Comparison of ENCODE assay signal across 19 mouse cellular contexts in the genomic region with DNA sequence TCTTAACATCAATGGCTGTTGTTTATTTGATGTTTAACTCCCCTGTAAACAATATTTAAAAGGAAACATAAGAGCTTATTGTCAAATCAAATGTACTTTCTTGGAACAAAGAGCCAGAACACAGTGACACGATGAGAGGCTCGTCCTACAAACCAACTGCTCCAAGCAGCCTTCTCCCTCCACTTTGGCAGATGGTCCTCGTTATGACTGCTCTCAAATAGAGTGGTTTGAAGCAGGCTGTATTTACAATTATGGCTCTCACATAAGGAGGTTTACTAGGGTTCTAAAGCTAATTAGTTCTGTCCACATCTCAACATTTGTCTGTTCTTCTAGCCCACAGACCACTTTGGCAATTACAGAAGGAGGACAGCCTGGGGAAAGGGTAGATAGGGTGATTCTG.
DNase-seq lines count a peak whose midpoint lies in the region; TF ChIP-seq lines count a peak whose summit lies in the region.
"Had no signal": no experiment of that assay in that cellular context is flagged by ENCODE, and none has a peak within 500 bp of the region (broad histone marks: within the 10 kb centered on the region; RNA-seq: fewer than 3 reads in every experiment).

No protein-coding gene starts in this region.

- TF ChIP-seq CTCF in brain, embryonic 14.5 days (IDR thresholded peaks at IDR 0.05; ENCODE audit: borderline replicate concordance, extremely low read depth, insufficient read depth, insufficient read length), result no peak

- H3K27me3 ChIP-seq in embryonic facial prominence, embryonic 10.5 days (replicated peaks; ENCODE audit: low read depth, poor library complexity, severe bottlenecking), result no peaks in the 10 kb centered on the region
- H3K27me3 ChIP-seq: embryonic facial prominence, embryonic 12.5 days; intestine, embryonic 15.5 days; liver, embryonic 15.5 days had no signal

- no peaks in the 10 kb centered on the region for H3K36me3 ChIP-seq in embryonic facial prominence, embryonic 10.5 days (replicated peaks)
- H3K36me3 ChIP-seq: embryonic facial prominence, embryonic 12.5 days; intestine, embryonic 15.5 days; liver, embryonic 15.5 days had no signal

- no peaks in the 10 kb centered on the region for H3K4me1 ChIP-seq in embryonic facial prominence, embryonic 10.5 days
- H3K4me1 ChIP-seq: embryonic facial prominence, embryonic 12.5 days; intestine, embryonic 15.5 days; liver, embryonic 15.5 days had no signal

- H3K9me3 ChIP-seq in embryonic facial prominence, embryonic 10.5 days, result no peaks in the 10 kb centered on the region
- H3K9me3 ChIP-seq: embryonic facial prominence, embryonic 12.5 days; intestine, embryonic 15.5 days; liver, embryonic 15.5 days had no signal

- H3K4me3 ChIP-seq in embryonic facial prominence, embryonic 10.5 days, result no peak overlapping the region
- H3K4me3 ChIP-seq: embryonic facial prominence, embryonic 12.5 days; intestine, embryonic 15.5 days; liver, embryonic 15.5 days; myocyte had no signal

- WGBS in embryonic facial prominence, embryonic 10.5 days, result 27% methylated on average over 3 of the region's 3 CpGs

- no peak for TF ChIP-seq POLR2A in brain, embryonic 14.5 days (IDR thresholded peaks at IDR 0.05; ENCODE audit: borderline replicate concordance, extremely low read depth, insufficient read depth, insufficient read length, poor library complexity, severe bottlenecking)

- no peak overlapping the region for H3K27ac ChIP-seq in embryonic facial prominence, embryonic 10.5 days (replicated peaks)
- H3K27ac ChIP-seq: embryonic facial prominence, embryonic 12.5 days; intestine, embryonic 15.5 days; liver, embryonic 15.5 days had no signal

- peak; percentile 41 for DNase-seq in layer of hippocampus, adult 11-12 months (ENCODE audit: low spot score)
- no peak for DNase-seq in layer of hippocampus, postnatal 25 days (ENCODE audit: extremely low spot score in 1 of 2, low spot score in 1 of 2)
- DNase-seq in brain, embryonic 14.5 days (ENCODE audit: low read depth), result peak; percentile 86
- peak; percentile 9 for DNase-seq in embryonic facial prominence, embryonic 10.5 days (ENCODE audit: low spot score)
- DNase-seq in layer of hippocampus, adult 8-10 months (ENCODE audit: low spot score in 2 of 2), result peak; percentile 44 to 60
- DNase-seq in gastrocnemius, postnatal 25 days, result no peak
- no peak for DNase-seq in cerebellum, adult 11 months
- DNase-seq in kidney, adult 18-20 months, result no peak
- DNase-seq: adrenal gland, postnatal 36 days; cerebellum, adult 11-12 months; gastrocnemius, postnatal 36 days; heart, postnatal 4 days; kidney, postnatal 14 days; lung, postnatal 4 days; right cerebral cortex, postnatal 4 days had no signal

Comparison
In these comparisons a context has a peak if more than half of its experiments do, and no peak if none do; other contexts are left out.
1. DNase-seq: peak in layer of hippocampus, adult 11-12 months (single experiment), brain, embryonic 14.5 days (single experiment), embryonic facial prominence, embryonic 10.5 days (single experiment) and layer of hippocampus, adult 8-10 months (2 of 2); none in layer of hippocampus, postnatal 25 days (0 of 2), gastrocnemius, postnatal 25 days (single experiment), cerebellum, adult 11 months (single experiment) and kidney, adult 18-20 months (single experiment).